Comparison of ENCODE assay signal across 13 mouse cellular contexts in the genomic region with DNA sequence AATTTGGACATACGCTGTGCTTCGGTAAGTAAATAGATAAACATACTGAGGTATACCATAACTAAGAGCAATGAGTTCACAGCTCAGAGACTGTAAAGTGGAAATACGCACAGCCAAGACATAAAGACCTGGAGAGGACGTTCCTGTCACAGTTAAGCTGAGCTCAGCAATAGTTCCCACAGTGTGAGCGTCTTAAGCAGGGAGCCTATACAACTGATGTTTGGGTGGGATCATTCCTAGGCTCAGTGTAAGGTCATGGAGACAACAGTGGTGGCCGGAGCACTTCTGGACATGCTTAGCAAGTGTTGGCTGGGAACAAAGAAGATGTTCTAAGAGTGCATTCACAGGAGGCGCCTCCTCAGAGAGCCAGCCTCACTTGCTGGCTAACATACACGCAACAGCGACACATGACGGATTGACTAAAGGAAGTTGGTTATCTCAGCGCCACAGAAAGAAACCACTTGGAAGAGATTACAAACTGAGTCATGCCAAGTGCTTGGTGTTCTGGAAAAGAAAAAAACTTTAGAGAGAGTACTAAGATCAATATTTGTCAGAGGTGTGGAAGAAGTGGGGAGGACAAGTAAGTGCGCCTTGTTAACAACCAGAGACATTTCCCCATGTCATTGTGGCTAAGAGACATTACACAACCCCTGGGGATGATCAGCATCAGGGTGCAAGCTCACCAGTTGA. TPM values are rescaled to one million over a fixed set of nuclear protein-coding genes. Genes with fewer than 3 reads are reported as not detected.
A peak's percentile ranks its signal among the peaks of the same experiment; 100 is the strongest.
DNase-seq lines count a peak whose midpoint lies in the region; ATAC-seq lines count a peak whose summit lies in the region.
"Had no signal": no experiment of that assay in that cellular context is flagged by ENCODE, and none has a peak within 500 bp of the region (broad histone marks: within the 10 kb centered on the region; RNA-seq: fewer than 3 reads in every experiment).

No protein-coding gene starts in this region.

- peak; percentile 82 for ATAC-seq in heart, embryonic 12.5 days (ENCODE audit: insufficient number of reproducible peaks, low FRiP score)
- no peak for ATAC-seq in heart, embryonic 16.5 days (replicated peaks; ENCODE audit: extremely low read depth, insufficient read depth, low FRiP score)
- ATAC-seq in forebrain, embryonic 12.5 days (ENCODE audit: low FRiP score), result no peak
- ATAC-seq in frontal cortex, adult (ENCODE audit: low TSS enrichment), result no peak
- ATAC-seq in midbrain, embryonic 15.5 days (replicated peaks), result no peak
- ATAC-seq: forebrain, postnatal 0 days had no signal

- WGBS in heart, embryonic 12.5 days, result 49% methylated on average over 12 of the region's 12 CpGs
- WGBS in heart, embryonic 16.5 days, result 54% methylated on average over 12 of the region's 12 CpGs
- 37% methylated on average over 12 of the region's 12 CpGs for WGBS in macrophage (ENCODE audit: missing documents)
- WGBS in forebrain, embryonic 12.5 days, result 86% methylated on average over 12 of the region's 12 CpGs
- 91% methylated on average over 12 of the region's 12 CpGs for WGBS in midbrain, embryonic 15.5 days

- peaks cover 47% of the 10 kb centered on the region for H3K4me1 ChIP-seq in heart, embryonic 12.5 days (replicated peaks)
- peaks cover 37% of the 10 kb centered on the region for H3K4me1 ChIP-seq in heart, embryonic 16.5 days (ENCODE audit: control insufficient read depth, insufficient read depth, low read length)
- H3K4me1 ChIP-seq in forebrain, embryonic 12.5 days, result no peaks in the 10 kb centered on the region; the same call in 1 of the 2 replicates
- no peaks in the 10 kb centered on the region for H3K4me1 ChIP-seq in midbrain, embryonic 15.5 days

- no peaks in the 10 kb centered on the region for H3K27me3 ChIP-seq in heart, embryonic 12.5 days (replicated peaks)
- H3K27me3 ChIP-seq in heart, embryonic 16.5 days (ENCODE audit: control insufficient read depth, insufficient read depth, low read length), result no peaks in the 10 kb centered on the region
- no peaks in the 10 kb centered on the region for H3K27me3 ChIP-seq in forebrain, embryonic 12.5 days
- H3K27me3 ChIP-seq in midbrain, embryonic 15.5 days (replicated peaks), result no peaks in the 10 kb centered on the region

- H3K36me3 ChIP-seq in heart, embryonic 12.5 days, result peaks cover 11% of the 10 kb centered on the region
- peaks cover 4% of the 10 kb centered on the region; the same call in 1 of the 2 replicates for H3K36me3 ChIP-seq in heart, embryonic 16.5 days (ENCODE audit: control insufficient read depth, insufficient read depth)
- H3K36me3 ChIP-seq in macrophage (ENCODE audit: inconsistent target), result peaks cover 28% of the 10 kb centered on the region
- H3K36me3 ChIP-seq in forebrain, embryonic 12.5 days (replicated peaks), result no peaks in the 10 kb centered on the region
- no peaks in the 10 kb centered on the region for H3K36me3 ChIP-seq in midbrain, embryonic 15.5 days (replicated peaks)

- H3K9ac ChIP-seq in heart, embryonic 12.5 days, result no peak overlapping the region
- H3K9ac ChIP-seq in heart, embryonic 16.5 days (ENCODE audit: low read length), result no peak overlapping the region
- H3K9ac ChIP-seq in forebrain, embryonic 12.5 days, result no peak overlapping the region
- no peak overlapping the region for H3K9ac ChIP-seq in midbrain, embryonic 15.5 days
- H3K9ac ChIP-seq: forebrain, postnatal 0 days had no signal

- DNase-seq in heart, postnatal 36 days, result no peak
- peak; percentile 24 for DNase-seq in CD4-positive helper T cell, adult 2 months (ENCODE audit: low read depth, low spot score)
- DNase-seq: cerebellum, adult 8-10 months; forebrain, postnatal 0 days; kidney, adult 11 months; thymus, postnatal 25 days had no signal

- intact Hi-C loops in heart, postnatal 36 days (cut with DNase I), result no loop called here

- no peaks in the 10 kb centered on the region for H3K9me3 ChIP-seq in heart, embryonic 12.5 days (replicated peaks)
- no peaks in the 10 kb centered on the region for H3K9me3 ChIP-seq in heart, embryonic 16.5 days (replicated peaks; ENCODE audit: control insufficient read depth, low read length)
- no peaks in the 10 kb centered on the region for H3K9me3 ChIP-seq in forebrain, embryonic 12.5 days
- no peaks in the 10 kb centered on the region for H3K9me3 ChIP-seq in midbrain, embryonic 15.5 days

- no peak overlapping the region for H3K4me3 ChIP-seq in heart, embryonic 12.5 days
- H3K4me3 ChIP-seq in heart, embryonic 16.5 days (ENCODE audit: low read length), result peak overlapping the region; percentile 6; the same call in 1 of the 2 replicates
- no peak overlapping the region for H3K4me3 ChIP-seq in macrophage (ENCODE audit: inconsistent target)
- H3K4me3 ChIP-seq in forebrain, embryonic 12.5 days (replicated peaks), result no peak overlapping the region
- no peak overlapping the region for H3K4me3 ChIP-seq in midbrain, embryonic 15.5 days
- H3K4me3 ChIP-seq: heart, adult 2 months had no signal

- peaks cover 76% of the 10 kb centered on the region for H3K79me2 ChIP-seq in macrophage (ENCODE audit: inconsistent target)

- H3K27ac ChIP-seq in heart, embryonic 12.5 days (ENCODE audit: poor library complexity, severe bottlenecking), result peak overlapping the region; percentile 71
- H3K27ac ChIP-seq in heart, embryonic 16.5 days (ENCODE audit: low read length), result peak overlapping the region; percentile 31; the same call in 1 of the 2 replicates
- peak overlapping the region; percentile 82 for H3K27ac ChIP-seq in macrophage
- no peak overlapping the region for H3K27ac ChIP-seq in forebrain, embryonic 12.5 days
- H3K27ac ChIP-seq in midbrain, embryonic 15.5 days, result no peak overlapping the region
- H3K27ac ChIP-seq: heart, adult 2 months had no signal

- H3K4me2 ChIP-seq in heart, embryonic 12.5 days, result peak overlapping the region; percentile 40
- H3K4me2 ChIP-seq in heart, embryonic 16.5 days (ENCODE audit: low read depth, low read length), result peak overlapping the region; percentile 45
- no peak overlapping the region for H3K4me2 ChIP-seq in forebrain, embryonic 12.5 days
- no peak overlapping the region for H3K4me2 ChIP-seq in midbrain, embryonic 15.5 days

RNA-seq across cellular contexts. Expression of gene Gcnt1, which starts 37.9 kb away (rescaled TPM):
- 12.7 and 13.2 TPM in 2 replicates for polyA plus RNA-seq in heart, embryonic 12.5 days (2016; fragmentation: Nextera tagmentation; extraction: Ambion mirVana)
- 10 to 100 TPM; 13.2 to 17.8 TPM for total RNA-seq in heart, postnatal 36 days (2021)
- 6.0 and 6.2 TPM in 2 replicates for polyA plus RNA-seq in heart, embryonic 16.5 days (2015; fragmentation: Nextera tagmentation; extraction: Ambion mirVana)
- 10 to 100 TPM; 10.4 to 61.8 (median 36.3) TPM for total RNA-seq in macrophage (2018; cell fraction: chromatin; rRNA removed)
- total RNA-seq in macrophage (2018; cell fraction: cytosol; rRNA removed), result 10 to 100 TPM; 12.6 to 39.4 (median 26.0) TPM
- total RNA-seq in macrophage (2018; cell fraction: nucleus; rRNA removed), result 100 to 1,000 TPM in 1 of 26 experiments, 10 to 100 TPM in 25; 23.8 to 120 (median 42.5) TPM
- polyA plus RNA-seq in macrophage (2018), result 28.4 to 51.9 TPM (median 28.8 TPM) in 3 replicates
- polyA plus RNA-seq in forebrain, embryonic 12.5 days (2016; fragmentation: Nextera tagmentation; extraction: Ambion mirVana), result 2.1 and 2.3 TPM in 2 replicates
- polyA plus RNA-seq in midbrain, embryonic 15.5 days (2015; fragmentation: Nextera tagmentation; extraction: Ambion mirVana), result 0.45 and 0.59 TPM in 2 replicates

RNA-seq across cellular contexts. Expression of gene Rfk, which starts 59.1 kb away (rescaled TPM):
- 76.1 and 85.8 TPM in 2 replicates for polyA plus RNA-seq in heart, embryonic 12.5 days (2016; fragmentation: Nextera tagmentation; extraction: Ambion mirVana)
- total RNA-seq in heart, postnatal 36 days (2021), result 10 to 100 TPM; 66.1 to 74.6 TPM
- 68.8 and 68.9 TPM in 2 replicates for polyA plus RNA-seq in heart, embryonic 16.5 days (2015; fragmentation: Nextera tagmentation; extraction: Ambion mirVana)
- 1 to 10 TPM in 25 of 26 experiments, not detected in 1; 1.0 to 6.5 (median 2.3) TPM for total RNA-seq in macrophage (2018; cell fraction: chromatin; rRNA removed)
- total RNA-seq in macrophage (2018; cell fraction: cytosol; rRNA removed), result 10 to 100 TPM; 27.5 to 43.7 (median 35.1) TPM
- 10 to 100 TPM in 12 of 26 experiments, 1 to 10 TPM in 14; 4.1 to 18.3 (median 8.8) TPM for total RNA-seq in macrophage (2018; cell fraction: nucleus; rRNA removed)
- polyA plus RNA-seq in macrophage (2018), result 34.4 to 49.4 TPM (median 38.9 TPM) in 3 replicates
- 95.0 and 95.1 TPM in 2 replicates for polyA plus RNA-seq in forebrain, embryonic 12.5 days (2016; fragmentation: Nextera tagmentation; extraction: Ambion mirVana)
- 63.6 and 72.6 TPM in 2 replicates for polyA plus RNA-seq in midbrain, embryonic 15.5 days (2015; fragmentation: Nextera tagmentation; extraction: Ambion mirVana)

Comparison
In these comparisons a context has a peak if more than half of its experiments do, and no peak if none do; other contexts are left out.
1. H3K27ac ChIP-seq: peak in heart, embryonic 12.5 days (single experiment), heart, embryonic 16.5 days (single experiment) and macrophage (single experiment); none in forebrain, embryonic 12.5 days (single experiment) and midbrain, embryonic 15.5 days (single experiment).
2. H3K4me2 ChIP-seq: peak in heart, embryonic 12.5 days (single experiment) and heart, embryonic 16.5 days (single experiment); none in forebrain, embryonic 12.5 days (single experiment) and midbrain, embryonic 15.5 days (single experiment).